Mouse (Mus musculus) midbrain, embryonic 12.5 days (tissue): ENCODE data around the gene Gm11077. TPM values are rescaled to one million over a fixed set of nuclear protein-coding genes. Genes with fewer than 3 reads are reported as not detected.

Source experiments
- ATAC-seq: fragments of 200-750 bp; cut with Nextera tagmentation; 2 replicates; pipeline ENCODE4 v1.8.0; 2017; ENCODE audit warnings: low read depth, moderate TSS enrichment, moderate library complexity; ENCODE audit not compliant: low FRiP score
- H3K27ac ChIP-seq: fragments of 300-500 bp; sonication (generic); replicated peaks from 2 replicates; pipeline ENCODE4 v1.5.1; 2016; ENCODE audit warnings: mild to moderate bottlenecking
- H3K27me3 ChIP-seq: fragments of 300-500 bp; sonication (generic); 2 replicates; pipeline ENCODE4 v1.6.1; 2016; ENCODE audit warnings: mild to moderate bottlenecking
- H3K36me3 ChIP-seq: fragments of 300-500 bp; sonication (generic); 2 replicates; pipeline ENCODE4 v1.6.1; 2016
- H3K4me1 ChIP-seq: fragments of 300-500 bp; sonication (generic); 2 replicates; pipeline ENCODE4 v1.6.1; 2016
- H3K4me2 ChIP-seq: fragments of 300-500 bp; sonication (generic); replicated peaks from 2 replicates; pipeline ENCODE4 v1.6.1; 2016; ENCODE audit warnings: mild to moderate bottlenecking, moderate library complexity
- H3K4me3 ChIP-seq: fragments of 300-500 bp; sonication (generic); 2 replicates; pipeline ENCODE4 v1.5.1; 2016; ENCODE audit warnings: mild to moderate bottlenecking
- H3K9ac ChIP-seq: fragments of 300-500 bp; sonication (generic); replicated peaks from 2 replicates; pipeline ENCODE4 v1.6.1; 2016; ENCODE audit warnings: mild to moderate bottlenecking, moderate library complexity
- H3K9me3 ChIP-seq: fragments of 300-500 bp; sonication (generic); 2 replicates; pipeline ENCODE4 v1.6.1; 2016; ENCODE audit warnings: mild to moderate bottlenecking
- WGBS: fragments of 180-500 bp; shearing (Covaris S2); methylation state at CpG from one replicate; pipeline ENCODE4 v1.1.7; 2016; 5-methylcytosine and 5-hydroxymethylcytosine counted together
- polyA plus RNA-seq: library from polyadenylated mRNA; unstranded; fragments of >200 nt; fragmentation: Nextera tagmentation; extraction: Ambion mirVana; gene quantifications from 2 replicates; pipeline ENCODE4 v1.2.1, GENCODE M21; 2016

The Gm11077 gene
- polyA plus RNA-seq: not detected in 2 replicates

DNA sequence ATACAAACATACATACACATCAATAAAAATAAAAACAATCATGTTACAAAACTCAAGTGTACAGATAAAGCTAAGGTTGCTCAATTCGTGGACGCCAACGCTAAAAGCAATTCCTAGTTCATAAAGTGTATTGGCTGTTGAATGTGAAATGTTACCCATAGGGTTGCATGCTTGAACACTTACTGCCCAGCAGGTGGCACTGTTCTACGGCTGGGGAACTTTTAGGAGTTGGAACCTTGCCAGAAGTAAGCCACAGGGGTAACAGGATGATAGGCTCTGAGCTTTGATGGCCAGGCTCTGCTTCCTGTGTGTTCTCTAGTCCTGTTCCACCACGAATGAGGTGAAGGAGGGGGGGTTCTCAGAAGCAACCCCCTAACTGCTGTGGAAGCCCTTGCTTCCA lies at the start of gene Gm11077:
Gm11077 (plus strand) TSS at position 13 of the 400 bp plus-strand sequence.
- Histone ChIP-seq H3K27ac (no peak within 1 kb of the TSS), H3K9me3 (no peaks in the 10 kb centered on the region), H3K27me3 (no peaks in the 10 kb centered on the region; the same call in 1 of the 2 replicates), H3K4me1 (peaks cover 6% of the 10 kb centered on the region), H3K36me3 (no peaks in the 10 kb centered on the region), H3K4me2 (no peak within 1 kb of the TSS), H3K4me3 (no peak within 1 kb of the TSS), H3K9ac (no peak within 1 kb of the TSS)
- no peak for ATAC-seq
- 91% methylated on average over 5 of the region's 5 CpGs for WGBS

DNA sequence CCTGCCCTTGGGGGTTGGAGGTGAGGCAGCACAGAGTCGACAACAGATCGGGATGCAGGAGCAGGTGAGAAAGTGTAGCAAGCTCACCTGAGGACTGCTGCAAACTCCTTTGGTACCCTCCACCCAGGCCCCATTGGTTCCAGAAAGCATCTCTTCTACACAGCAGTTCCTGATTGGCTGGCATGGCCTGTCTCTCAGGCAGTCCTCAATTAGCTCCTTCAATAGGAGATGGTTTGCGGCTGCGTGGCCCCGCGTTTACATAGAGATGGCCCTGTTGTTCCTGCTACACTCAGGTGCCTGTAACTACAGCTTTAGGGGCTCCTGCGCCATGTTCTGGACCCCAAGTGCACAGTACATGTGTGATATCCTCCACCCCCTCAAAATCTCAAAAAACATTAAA lies 48.4 kb upstream of the Gm11077 start:
- 52% methylated on average over 7 of the region's 7 CpGs for WGBS
- no peak for ATAC-seq

DNA sequence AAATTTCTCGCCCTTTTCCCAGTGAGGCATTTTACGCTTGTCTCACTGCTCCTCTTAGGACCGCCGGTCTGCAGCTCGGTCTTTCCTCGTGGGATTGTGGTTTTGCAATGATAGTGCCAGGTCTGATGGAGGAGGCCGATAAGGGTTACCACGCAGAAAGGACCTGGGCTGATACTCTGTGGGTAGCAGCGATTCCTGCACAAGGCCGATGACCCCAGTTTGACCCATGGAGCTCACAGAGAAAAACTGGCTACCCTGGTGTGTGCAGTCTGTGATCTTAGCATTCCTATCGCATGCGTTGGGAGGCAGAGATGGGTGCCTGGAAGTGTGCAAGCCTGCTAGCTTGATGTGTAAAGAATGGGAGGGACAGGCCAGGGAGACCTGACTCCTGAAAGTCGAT lies 46.3 kb upstream of the Gm11077 start:
- no peaks in the 10 kb centered on the region for H3K9me3 ChIP-seq
- no peak overlapping the region for H3K9ac ChIP-seq
- H3K27me3 ChIP-seq: peaks cover 10% of the 10 kb centered on the region; the same call in 1 of the 2 replicates
- H3K27ac ChIP-seq: no peak overlapping the region
- WGBS: 57% methylated on average over 13 of the region's 13 CpGs
- no peak overlapping the region for H3K4me2 ChIP-seq
- no peaks in the 10 kb centered on the region for H3K36me3 ChIP-seq
- H3K4me1 ChIP-seq: peaks cover 15% of the 10 kb centered on the region
- no peak overlapping the region for H3K4me3 ChIP-seq
- no peak for ATAC-seq

More for the DNA sequence above, 48.4 kb upstream of the Gm11077 start:
- Histone ChIP-seq H3K4me1 (peaks cover 26% of the 10 kb centered on the region), H3K27me3 (peaks cover 10% of the 10 kb centered on the region), H3K36me3 (no peaks in the 10 kb centered on the region), H3K9ac (no peak overlapping the region), H3K4me3 (no peak overlapping the region), H3K9me3 (no peaks in the 10 kb centered on the region), H3K4me2 (no peak overlapping the region), H3K27ac (no peak overlapping the region)

DNA sequence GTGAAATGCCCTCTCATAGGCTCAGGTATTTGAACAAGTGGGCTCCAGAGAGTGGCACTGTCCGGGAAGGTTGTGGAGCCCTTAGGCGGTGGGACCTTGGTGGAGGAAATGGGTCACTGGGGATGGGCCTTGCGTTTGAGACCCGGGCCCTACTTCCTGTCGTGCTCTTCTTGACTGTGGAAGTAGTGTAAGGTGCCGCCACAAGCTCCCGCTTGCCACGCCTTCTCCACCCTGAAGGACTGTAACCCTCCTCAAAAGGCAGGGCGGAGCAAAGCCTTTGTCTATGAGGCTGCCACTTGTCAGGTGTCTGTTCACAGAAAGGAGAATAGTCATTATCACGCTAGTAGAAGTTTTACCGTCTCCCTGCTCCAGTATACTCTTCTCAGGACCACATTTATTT lies 44.7 kb upstream of the Gm11077 start:
- Histone ChIP-seq H3K36me3 (no peaks in the 10 kb centered on the region), H3K4me1 (0 out of 2 replicates have a peak, but pooled peaks cover 4% of the 10 kb centered on the region), H3K9me3 (no peaks in the 10 kb centered on the region), H3K27me3 (peaks cover 9% of the 10 kb centered on the region; the same call in 1 of the 2 replicates), H3K9ac (no peak overlapping the region), H3K4me3 (no peak overlapping the region), H3K27ac (no peak overlapping the region), H3K4me2 (no peak overlapping the region)
- no peak for ATAC-seq
- 90% methylated on average over 11 of the region's 11 CpGs for WGBS

DNA sequence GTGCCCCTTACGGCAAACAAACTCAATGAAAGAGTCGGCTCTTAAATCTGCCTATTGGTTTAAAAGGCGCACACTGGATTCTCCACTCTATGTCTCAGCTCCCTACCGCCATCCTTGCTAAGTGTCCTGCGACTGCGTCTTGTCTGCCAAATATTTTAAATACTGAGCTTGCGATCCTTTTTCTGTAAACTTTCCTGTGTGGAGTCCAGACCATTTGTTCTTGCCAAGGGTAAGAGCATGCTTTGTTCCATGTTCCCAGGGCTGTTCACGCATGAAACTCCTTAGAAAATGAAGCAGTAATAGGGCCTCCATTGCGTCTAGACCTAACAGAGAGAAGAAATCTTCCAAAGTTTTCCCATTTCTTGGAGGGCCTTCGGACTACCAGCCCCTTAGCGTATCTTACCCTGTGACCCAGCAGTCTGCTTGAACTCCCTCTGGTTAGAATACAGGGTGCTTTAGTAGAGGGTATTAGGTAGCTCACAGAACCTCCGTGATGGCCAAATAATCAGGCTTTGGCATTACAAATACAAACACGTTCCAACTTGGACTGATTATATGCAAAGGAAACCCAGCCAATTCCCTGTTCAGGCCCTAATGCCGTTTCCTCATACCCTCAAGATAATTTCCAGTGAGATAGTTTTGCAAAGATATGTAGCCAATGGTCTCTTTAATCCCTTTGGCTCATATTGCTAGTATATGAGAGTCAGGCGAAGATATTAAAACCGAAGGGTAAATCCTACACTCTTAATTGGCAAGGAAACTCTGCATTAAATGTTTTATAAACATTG lies 39.3 kb upstream of the Gm11077 start:
- H3K9ac ChIP-seq: no peak overlapping the region
- H3K27me3 ChIP-seq: no peaks in the 10 kb centered on the region
- H3K4me3 ChIP-seq: no peak overlapping the region
- WGBS: 89% methylated on average over 16 of the region's 16 CpGs
- H3K9me3 ChIP-seq: no peaks in the 10 kb centered on the region
- H3K4me1 ChIP-seq: no peaks in the 10 kb centered on the region
- no peak for ATAC-seq
- no peak overlapping the region for H3K27ac ChIP-seq
- no peak overlapping the region for H3K4me2 ChIP-seq
- H3K36me3 ChIP-seq: no peaks in the 10 kb centered on the region

DNA sequence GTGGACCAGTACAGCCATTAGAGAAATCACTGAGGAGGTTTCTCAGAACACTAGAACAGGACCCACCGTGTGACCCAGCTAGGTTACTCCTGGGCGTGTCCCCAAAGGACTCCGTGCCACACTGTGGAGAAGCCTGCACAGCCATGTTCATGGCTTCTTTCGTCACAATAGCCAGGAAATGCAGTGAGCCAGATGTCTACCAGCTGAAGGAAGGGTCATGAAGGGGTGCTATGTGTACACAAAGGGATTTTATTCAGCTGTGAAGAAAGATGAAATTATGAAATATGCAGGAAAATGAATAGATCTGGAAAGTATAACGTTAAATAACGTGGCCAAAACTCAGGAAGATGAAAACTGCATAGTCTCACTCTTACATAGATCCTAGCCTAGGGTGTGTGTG lies 36.9 kb upstream of the Gm11077 start:
- Histone ChIP-seq H3K27me3 (no peaks in the 10 kb centered on the region), H3K4me3 (no peak overlapping the region), H3K9me3 (no peaks in the 10 kb centered on the region), H3K4me2 (no peak overlapping the region), H3K4me1 (0 out of 2 replicates have a peak, but pooled peaks cover 3% of the 10 kb centered on the region), H3K27ac (no peak overlapping the region), H3K36me3 (no peaks in the 10 kb centered on the region), H3K9ac (no peak overlapping the region)
- 91% methylated on average over 6 of the region's 6 CpGs for WGBS
- ATAC-seq: no peak

DNA sequence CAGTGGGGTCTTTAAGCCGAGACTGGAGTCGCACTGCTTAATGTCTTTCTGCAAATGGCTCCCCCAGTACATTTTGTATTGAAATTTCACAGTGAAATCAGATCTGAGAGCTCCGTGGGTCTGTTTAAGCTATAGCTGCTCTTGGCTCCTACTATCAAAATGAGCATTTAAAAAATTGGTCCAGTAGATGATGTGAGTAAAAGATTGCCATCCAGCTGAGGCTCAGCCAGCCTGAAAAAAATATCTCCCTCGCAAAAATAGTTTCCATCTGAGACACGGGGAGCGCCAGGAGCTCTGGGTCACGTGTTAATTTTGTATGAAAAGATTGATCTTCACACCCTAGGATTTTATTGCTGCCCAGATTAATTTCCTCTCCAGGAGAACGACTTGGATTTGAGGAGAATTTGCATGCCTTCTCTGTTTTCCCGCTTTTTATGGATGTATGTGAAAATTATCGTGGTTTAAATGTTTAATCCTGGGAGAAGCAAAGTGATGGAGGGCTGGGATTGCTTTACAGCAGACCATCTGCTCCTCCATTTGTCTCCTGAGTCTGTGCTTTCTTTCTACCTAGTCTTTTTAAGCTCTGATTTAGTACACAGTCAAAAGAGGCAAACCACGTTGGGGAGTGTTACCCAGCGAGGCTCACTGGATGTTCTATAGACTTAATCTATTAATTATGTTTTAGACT lies 32.7 kb upstream of the Gm11077 start:
- H3K4me3 ChIP-seq: no peak overlapping the region
- no peak overlapping the region for H3K4me2 ChIP-seq
- WGBS: 67% methylated on average over 12 of the region's 12 CpGs
- no peaks in the 10 kb centered on the region for H3K36me3 ChIP-seq
- no peak for ATAC-seq
- no peak overlapping the region for H3K27ac ChIP-seq
- H3K9me3 ChIP-seq: no peaks in the 10 kb centered on the region
- no peak overlapping the region for H3K9ac ChIP-seq
- 0 out of 2 replicates have a peak, but pooled peaks cover 3% of the 10 kb centered on the region for H3K4me1 ChIP-seq
- H3K27me3 ChIP-seq: no peaks in the 10 kb centered on the region

DNA sequence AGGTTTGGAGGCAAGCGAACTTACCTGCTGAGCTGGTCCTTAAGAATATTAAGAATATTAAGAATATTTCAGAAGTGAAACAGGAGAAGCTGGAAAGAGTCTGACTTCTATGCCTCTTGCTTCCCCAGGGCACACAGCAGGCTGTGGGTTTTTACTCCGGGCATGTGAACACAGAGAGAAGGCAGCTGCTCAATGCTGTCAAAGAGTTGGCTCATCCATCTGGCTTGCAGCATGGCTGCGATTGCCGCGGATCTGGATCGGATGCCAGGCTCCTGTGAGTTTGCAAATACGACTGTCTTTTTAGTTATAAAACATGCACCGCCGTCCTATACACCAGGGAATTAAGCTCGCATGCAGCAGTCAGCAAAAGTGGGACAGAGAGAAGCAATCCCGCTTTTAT lies 31.1 kb upstream of the Gm11077 start:
- no peak overlapping the region for H3K27ac ChIP-seq
- 0 out of 2 replicates have a peak, but pooled peaks cover 3% of the 10 kb centered on the region for H3K4me1 ChIP-seq
- WGBS: 89% methylated on average over 11 of the region's 11 CpGs
- no peaks in the 10 kb centered on the region for H3K27me3 ChIP-seq
- H3K4me3 ChIP-seq: no peak overlapping the region
- H3K9ac ChIP-seq: no peak overlapping the region
- no peaks in the 10 kb centered on the region for H3K9me3 ChIP-seq
- no peaks in the 10 kb centered on the region for H3K36me3 ChIP-seq
- no peak for ATAC-seq
- H3K4me2 ChIP-seq: no peak overlapping the region

DNA sequence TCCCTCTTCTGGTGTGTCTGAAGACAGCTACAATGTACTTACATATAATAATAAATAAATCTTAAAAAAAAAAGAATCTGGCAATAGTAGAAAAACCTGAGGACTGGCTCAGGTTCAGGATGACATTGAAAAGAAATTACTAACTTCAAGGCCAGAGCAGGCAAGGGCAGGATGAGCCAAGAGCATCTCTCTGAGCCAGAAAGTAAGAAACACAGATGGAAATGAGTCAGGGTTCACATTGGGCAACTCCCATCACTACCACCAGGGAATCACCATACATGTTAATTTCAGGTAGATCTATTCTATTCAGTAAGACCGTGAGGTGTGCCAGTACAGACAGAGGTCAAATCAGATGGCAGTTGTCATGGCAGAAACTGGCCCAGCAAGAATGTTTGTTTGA lies 30.5 kb upstream of the Gm11077 start:
- no peaks in the 10 kb centered on the region for H3K27me3 ChIP-seq
- no peaks in the 10 kb centered on the region for H3K9me3 ChIP-seq
- 90% methylated on average over 1 of the region's 1 CpGs for WGBS
- H3K4me2 ChIP-seq: no peak overlapping the region
- no peak overlapping the region for H3K9ac ChIP-seq
- H3K4me1 ChIP-seq: 0 out of 2 replicates have a peak, but pooled peaks cover 3% of the 10 kb centered on the region
- no peak for ATAC-seq
- H3K36me3 ChIP-seq: no peaks in the 10 kb centered on the region
- no peak overlapping the region for H3K4me3 ChIP-seq
- H3K27ac ChIP-seq: no peak overlapping the region

DNA sequence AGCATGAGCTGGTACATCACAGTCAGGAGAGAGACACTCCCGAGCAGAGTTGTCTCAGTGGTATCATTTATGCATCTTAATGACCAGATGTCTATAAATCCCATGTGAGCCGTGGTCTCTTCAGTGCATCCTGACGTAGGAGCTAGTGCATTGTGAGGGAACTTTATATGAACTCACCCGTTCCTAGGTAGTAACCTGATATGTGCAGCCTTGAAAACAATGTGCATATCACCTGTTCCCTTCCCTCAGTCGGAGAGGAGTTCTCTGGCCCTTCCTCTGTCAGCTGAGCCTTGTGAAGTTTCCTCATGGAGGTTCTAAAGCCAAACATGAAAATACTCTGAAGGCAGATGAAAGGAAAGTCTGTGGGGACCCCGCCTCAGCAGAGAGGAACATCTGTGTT lies 27.8 kb upstream of the Gm11077 start:
- no peak for ATAC-seq
- no peaks in the 10 kb centered on the region for H3K36me3 ChIP-seq
- no peak overlapping the region for H3K9ac ChIP-seq
- no peak overlapping the region for H3K4me3 ChIP-seq
- no peaks in the 10 kb centered on the region for H3K4me1 ChIP-seq
- H3K27ac ChIP-seq: no peak overlapping the region
- H3K9me3 ChIP-seq: no peaks in the 10 kb centered on the region
- H3K4me2 ChIP-seq: no peak overlapping the region
- H3K27me3 ChIP-seq: no peaks in the 10 kb centered on the region
- 84% methylated on average over 6 of the region's 6 CpGs for WGBS

DNA sequence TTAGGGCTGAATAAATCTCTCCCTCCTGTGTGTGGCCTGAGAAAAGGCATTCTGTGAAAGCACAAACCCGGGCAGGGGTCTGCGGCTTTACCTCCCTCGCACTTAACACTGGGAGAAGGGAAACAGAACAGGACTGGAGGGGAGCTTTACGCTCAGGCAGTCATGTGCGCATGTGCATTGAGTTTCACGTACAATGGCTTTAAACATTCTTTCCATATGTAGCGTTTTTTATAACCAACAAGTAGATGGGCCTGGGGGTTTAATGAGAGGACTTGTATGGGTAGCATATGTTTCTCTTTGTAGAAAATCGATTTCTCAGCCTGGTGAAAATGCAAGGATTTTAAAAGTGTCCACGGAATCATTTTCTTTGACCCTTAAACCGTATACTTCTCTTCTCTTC lies 24.0 kb upstream of the Gm11077 start:
- 92% methylated on average over 10 of the region's 10 CpGs for WGBS
- no peaks in the 10 kb centered on the region for H3K36me3 ChIP-seq

DNA sequence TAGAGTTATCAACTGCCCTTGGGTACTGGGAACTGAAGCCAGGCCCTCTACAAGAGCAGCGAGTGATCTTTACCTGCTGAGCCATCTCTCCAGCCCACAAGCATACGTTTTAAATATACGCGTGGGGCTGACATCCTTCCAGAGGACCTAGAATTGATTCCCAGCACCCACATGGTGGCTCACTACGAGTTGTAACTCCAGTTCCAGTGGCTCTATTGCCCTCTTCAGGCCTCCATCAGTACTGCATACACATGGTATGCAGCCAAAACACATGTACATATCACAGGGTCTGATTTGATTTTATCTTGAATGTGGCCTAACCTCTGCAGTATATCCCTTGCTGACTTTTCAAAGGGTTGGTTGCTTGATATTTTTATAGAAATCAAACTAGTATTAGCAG lies 23.0 kb upstream of the Gm11077 start:
- no peaks in the 10 kb centered on the region for H3K27me3 ChIP-seq
- no peaks in the 10 kb centered on the region for H3K9me3 ChIP-seq
- H3K4me3 ChIP-seq: no peak overlapping the region
- H3K27ac ChIP-seq: no peak overlapping the region
- no peaks in the 10 kb centered on the region for H3K36me3 ChIP-seq
- WGBS: 94% methylated on average over 5 of the region's 5 CpGs
- no peaks in the 10 kb centered on the region for H3K4me1 ChIP-seq
- ATAC-seq: no peak
- H3K9ac ChIP-seq: no peak overlapping the region
- no peak overlapping the region for H3K4me2 ChIP-seq

More for the DNA sequence above, 24.0 kb upstream of the Gm11077 start:
- Histone ChIP-seq H3K27ac (no peak overlapping the region), H3K4me2 (no peak overlapping the region), H3K4me1 (no peaks in the 10 kb centered on the region), H3K9ac (no peak overlapping the region), H3K4me3 (no peak overlapping the region), H3K27me3 (no peaks in the 10 kb centered on the region), H3K9me3 (no peaks in the 10 kb centered on the region)
- no peak for ATAC-seq
